Mouse (Mus musculus) midbrain, postnatal 0 days (tissue): ENCODE measurements around the gene Cep68. TPM values are rescaled to one million over a fixed set of nuclear protein-coding genes. Genes with fewer than 3 reads are reported as not detected.

Experiments
- ATAC-seq: fragments of 200-750 bp; cut with Nextera tagmentation; 2 replicates; pipeline ENCODE4 v1.8.0; 2017; ENCODE audit warnings: moderate number of reproducible peaks, mild to moderate bottlenecking, moderate TSS enrichment, moderate library complexity; ENCODE audit not compliant: low FRiP score
- DNase-seq: peaks from one replicate; pipeline ENCODE4 v3.0.0-alpha.2; 2015; ENCODE audit warnings: low spot score
- H3K27ac ChIP-seq: fragments of 300-500 bp; sonication (generic); 2 replicates; pipeline ENCODE4 v1.5.1; 2014; ENCODE audit warnings: low read depth, mild to moderate bottlenecking, low read length, mixed read lengths
- H3K27me3 ChIP-seq: fragments of 300-500 bp; sonication (generic); 2 replicates; pipeline ENCODE4 v1.6.1; 2014; ENCODE audit warnings: low read length, control low read depth, mixed read lengths; ENCODE audit not compliant: insufficient read depth
- H3K36me3 ChIP-seq: fragments of 300-500 bp; sonication (generic); 2 replicates; pipeline ENCODE4 v1.6.1; 2014; ENCODE audit warnings: low read length, control low read depth, mixed read lengths; ENCODE audit not compliant: insufficient read depth
- H3K4me1 ChIP-seq: fragments of 300-500 bp; sonication (generic); 2 replicates; pipeline ENCODE4 v1.6.1; 2014; ENCODE audit warnings: mild to moderate bottlenecking, control low read depth, antibody characterized with exemption, low read length, mixed read lengths; ENCODE audit not compliant: insufficient read depth
- H3K4me2 ChIP-seq: fragments of 300-500 bp; sonication (generic); 2 replicates; pipeline ENCODE4 v1.6.1; 2014; ENCODE audit warnings: low read depth, mild to moderate bottlenecking, low read length, mixed read lengths; ENCODE audit not compliant: poor library complexity, severe bottlenecking
- H3K4me3 ChIP-seq: fragments of 300-500 bp; sonication (generic); 2 replicates; pipeline ENCODE4 v1.5.1; 2014; ENCODE audit warnings: low read depth, mild to moderate bottlenecking, low read length, moderate library complexity
- H3K9ac ChIP-seq: fragments of 300-500 bp; sonication (generic); replicated peaks from 2 replicates; pipeline ENCODE4 v1.6.1; 2014; ENCODE audit warnings: mild to moderate bottlenecking, low read length, moderate library complexity, mixed read lengths; ENCODE audit not compliant: poor library complexity, severe bottlenecking
- H3K9me3 ChIP-seq: fragments of 300-500 bp; sonication (generic); 2 replicates; pipeline ENCODE4 v1.6.1; 2016; ENCODE audit warnings: low read length, control low read depth
- CTCF ChIP-seq: IDR thresholded peaks from 2 replicates; pipeline ENCODE4 v1.5.1; 2016; ENCODE audit warnings: antibody characterized with exemption, mild to moderate bottlenecking
- WGBS: fragments of 180-500 bp; shearing (Covaris S2); extraction: QIAGEN DNeasy Blood & Tissue Kit; methylation state at CpG from one replicate; pipeline ENCODE4 v1.1.7; 2014; 5-methylcytosine and 5-hydroxymethylcytosine counted together
- polyA plus RNA-seq: library from polyadenylated mRNA; unstranded; fragments of >200 nt; fragmentation: Nextera tagmentation; extraction: Ambion mirVana; gene quantifications from 2 replicates; pipeline ENCODE4 v1.2.1, GENCODE M21; 2015
- total RNA-seq: library from RNA; depleted of rRNA; stranded (reverse); fragments of >200 nt; gene quantifications from 2 replicates; pipeline ENCODE4 v1.2.3, GENCODE M21; 2014

Cep68 gene
- total and polyA plus RNA-seq, 2 experiments from 2014 or later = 21.1 to 45.5 TPM

GRCm38 (mm10) chr11:20244336-20245290 lies 4.6 kb downstream of the Cep68 start:
- H3K9ac ChIP-seq = no peak overlapping the region
- H3K9me3 ChIP-seq = no peaks in the 10 kb centered on the region
- no peaks in the 10 kb centered on the region for H3K27me3 ChIP-seq
- ATAC-seq = no peak
- 0 out of 2 replicates have a peak, but pooled peaks cover 5% of the 10 kb centered on the region for H3K4me1 ChIP-seq
- H3K36me3 ChIP-seq = peaks cover 9% of the 10 kb centered on the region
- DNase-seq = no peak
- WGBS = 83% methylated on average over 16 of the region's 16 CpGs
- TF ChIP-seq CTCF = peak; percentile 40
- no peak overlapping the region for H3K27ac ChIP-seq
- H3K4me2 ChIP-seq = no peak overlapping the region
- H3K4me3 ChIP-seq = no peak overlapping the region

GRCm38 (mm10) chr11:20243214-20243913 lies 5.9 kb downstream of the Cep68 start:
- H3K27ac ChIP-seq = no peak overlapping the region
- H3K27me3 ChIP-seq = no peaks in the 10 kb centered on the region
- H3K9me3 ChIP-seq = no peaks in the 10 kb centered on the region
- H3K4me3 ChIP-seq = no peak overlapping the region
- H3K4me2 ChIP-seq = no peak overlapping the region
- peak; percentile 29 for TF ChIP-seq CTCF
- H3K36me3 ChIP-seq = peaks cover 21% of the 10 kb centered on the region
- 57% methylated on average over 9 of the region's 9 CpGs for WGBS
- H3K4me1 ChIP-seq = 0 out of 2 replicates have a peak, but pooled peaks cover 5% of the 10 kb centered on the region
- H3K9ac ChIP-seq = no peak overlapping the region
- ATAC-seq (0 out of 2 replicates have a peak, but pooled peaks have one; percentile 32), DNase-seq (no peak)

GRCm38 (mm10) chr11:20242366-20243056 lies 6.7 kb downstream of the Cep68 start:
- H3K4me1 ChIP-seq = 0 out of 2 replicates have a peak, but pooled peaks cover under 1% of the 10 kb centered on the region
- ATAC-seq (no peak), DNase-seq (no peak)
- H3K27ac ChIP-seq = no peak overlapping the region
- 91% methylated on average over 6 of the region's 6 CpGs for WGBS
- H3K4me2 ChIP-seq = no peak overlapping the region
- H3K9ac ChIP-seq = no peak overlapping the region
- H3K4me3 ChIP-seq = no peak overlapping the region
- no peaks in the 10 kb centered on the region for H3K9me3 ChIP-seq
- H3K27me3 ChIP-seq = no peaks in the 10 kb centered on the region
- no peak for TF ChIP-seq CTCF
- H3K36me3 ChIP-seq = peaks cover 22% of the 10 kb centered on the region

- WGBS = 96% methylated on average over 7 of the region's 7 CpGs
Measured at GRCm38 (mm10) chr11:20241311-20241710, 7.9 kb downstream of the Cep68 start.

GRCm38 (mm10) chr11:20240331-20240730 lies 8.9 kb downstream of the Cep68 start:
- ATAC-seq = no peak
- H3K4me2 ChIP-seq = no peak overlapping the region
- no peak for TF ChIP-seq CTCF
- DNase-seq = no peak
- H3K4me1 ChIP-seq = no peaks in the 10 kb centered on the region
- H3K9ac ChIP-seq = no peak overlapping the region
- 77% methylated on average over 5 of the region's 5 CpGs for WGBS
- H3K4me3 ChIP-seq = no peak overlapping the region
- H3K27ac ChIP-seq = no peak overlapping the region
- peaks cover 32% of the 10 kb centered on the region for H3K36me3 ChIP-seq
- H3K9me3 ChIP-seq = no peaks in the 10 kb centered on the region
- H3K27me3 ChIP-seq = no peaks in the 10 kb centered on the region

More at GRCm38 (mm10) chr11:20241311-20241710, 7.9 kb downstream of the Cep68 start:
- H3K27ac ChIP-seq = no peak overlapping the region
- no peak overlapping the region for H3K4me3 ChIP-seq
- H3K27me3 ChIP-seq = no peaks in the 10 kb centered on the region
- no peak overlapping the region for H3K9ac ChIP-seq
- TF ChIP-seq CTCF = no peak
- DNase-seq (no peak), ATAC-seq (no peak)
- no peak overlapping the region for H3K4me2 ChIP-seq
- H3K4me1 ChIP-seq = no peaks in the 10 kb centered on the region
- peaks cover 28% of the 10 kb centered on the region for H3K36me3 ChIP-seq
- no peaks in the 10 kb centered on the region for H3K9me3 ChIP-seq
